Mouse (Mus musculus) olfactory bulb, adult 2 months (tissue): Measurements from ENCODE around the gene Pptc7.

Source experiments
- CTCF ChIP-seq: fragments of 200-500 bp; IDR thresholded peaks from 2 replicates; pipeline ENCODE4 v1.5.1; 2012; ENCODE audit warnings: low read depth, mild to moderate bottlenecking, low read length, moderate library complexity; ENCODE audit not compliant: insufficient read depth
- POLR2A ChIP-seq: fragments of 200-500 bp; IDR thresholded peaks from 2 replicates; pipeline ENCODE4 v1.6.1; 2012; ENCODE audit warnings: mild to moderate bottlenecking, low read depth, low read length, moderate library complexity; ENCODE audit not compliant: insufficient read depth

GRCm38 (mm10) chr5:122280827-122281462, 3.2 kb upstream of the Pptc7 start:
- TF ChIP-seq POLR2A (no peak), CTCF (no peak)
